Mouse (Mus musculus): ENCODE measurements around the gene Usp25.

Gene Usp25

DNA sequence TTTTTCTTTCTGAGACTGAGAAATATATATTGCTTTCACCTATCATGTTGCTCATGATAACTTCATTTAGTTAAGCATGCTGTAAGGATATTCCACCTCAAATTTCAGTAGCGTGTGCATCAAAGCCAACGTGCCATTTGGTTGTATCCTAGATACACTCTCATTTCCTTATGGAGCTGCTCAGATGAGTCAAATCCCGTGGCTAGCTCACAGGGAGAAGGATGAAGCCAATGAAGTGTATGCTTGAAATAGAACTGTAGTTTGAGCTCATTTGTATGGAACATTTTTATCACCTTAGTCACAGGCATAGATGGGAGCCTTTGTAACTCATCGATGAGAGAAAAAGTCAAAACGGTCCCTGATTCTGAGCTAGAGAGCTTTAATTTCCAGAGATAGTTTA lies 20.8 kb downstream of the Usp25 start:
- DNase-seq (ENCODE audit: low read depth, low spot score) = no peak

GRCm38 (mm10) chr16:77034751-77035150 lies 21.2 kb downstream of the Usp25 start:
- DNase-seq (ENCODE audit: low read depth, low spot score) = no peak

- no peak for DNase-seq (ENCODE audit: low read depth, low spot score)
Observed at GRCm38 (mm10) chr16:77041573-77041972, 28.1 kb downstream of the Usp25 start.

- DNase-seq (ENCODE audit: low read depth, low spot score) = no peak
Observed at GRCm38 (mm10) chr16:77043499-77043898, 30.0 kb downstream of the Usp25 start.

- no peak for DNase-seq (ENCODE audit: low read depth, low spot score)
Observed at GRCm38 (mm10) chr16:77054184-77054583, 40.7 kb downstream of the Usp25 start.

DNA sequence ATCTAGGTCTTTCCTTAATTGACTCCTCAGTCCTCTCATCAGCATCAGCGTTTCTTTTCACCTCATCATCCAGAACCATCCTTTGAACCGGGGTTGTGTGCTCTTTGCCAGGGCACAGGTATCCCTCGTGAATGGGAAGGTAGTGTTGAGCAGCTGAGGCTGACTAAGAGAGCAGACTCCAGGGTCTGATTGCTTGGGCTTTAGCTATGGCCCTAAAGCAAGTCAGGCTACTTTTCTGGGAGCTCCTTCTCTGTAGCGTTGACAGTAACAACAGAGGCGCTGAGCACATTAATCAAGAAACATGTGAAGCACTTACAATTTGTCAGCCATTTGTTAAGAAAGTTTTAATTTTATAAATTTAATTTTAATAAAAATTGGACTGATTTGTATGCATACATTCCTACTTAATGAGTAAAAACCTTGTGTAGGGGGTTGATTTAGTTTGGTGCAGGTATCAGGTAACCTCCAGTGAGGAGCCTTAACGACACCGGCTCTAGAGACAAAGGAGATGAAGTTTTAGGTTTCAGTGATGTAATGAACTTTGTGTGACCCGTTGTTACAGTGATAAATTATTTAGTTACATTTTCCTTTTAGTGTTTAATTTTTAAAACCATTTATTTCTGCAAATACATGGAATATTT lies 42.1 kb downstream of the Usp25 start:
- DNase-seq (ENCODE audit: low read depth, low spot score) = no peak

GRCm38 (mm10) chr16:77056160-77056520 lies 42.6 kb downstream of the Usp25 start:
- no peak for DNase-seq (ENCODE audit: low read depth, low spot score)

DNA sequence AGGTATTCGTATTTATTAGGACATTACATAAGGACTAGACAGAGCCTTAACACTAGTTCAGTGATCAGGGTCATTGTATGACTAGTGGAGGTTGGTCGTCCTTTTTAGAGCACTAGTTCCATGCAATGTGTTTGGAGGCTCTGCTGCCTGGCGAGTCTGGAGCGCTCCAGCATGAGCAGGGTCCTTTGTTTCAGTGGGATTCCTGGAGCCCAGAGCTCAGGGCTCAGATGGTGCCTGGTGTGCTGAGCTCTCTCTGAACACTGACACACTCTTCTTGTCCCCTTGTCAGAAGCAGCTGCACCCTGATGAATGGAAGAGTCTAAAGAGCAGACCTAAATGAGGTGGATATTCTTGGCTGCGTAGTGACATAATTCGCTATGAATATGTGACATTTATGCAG lies 45.1 kb downstream of the Usp25 start:
- DNase-seq (ENCODE audit: low read depth, low spot score) = no peak

DNA sequence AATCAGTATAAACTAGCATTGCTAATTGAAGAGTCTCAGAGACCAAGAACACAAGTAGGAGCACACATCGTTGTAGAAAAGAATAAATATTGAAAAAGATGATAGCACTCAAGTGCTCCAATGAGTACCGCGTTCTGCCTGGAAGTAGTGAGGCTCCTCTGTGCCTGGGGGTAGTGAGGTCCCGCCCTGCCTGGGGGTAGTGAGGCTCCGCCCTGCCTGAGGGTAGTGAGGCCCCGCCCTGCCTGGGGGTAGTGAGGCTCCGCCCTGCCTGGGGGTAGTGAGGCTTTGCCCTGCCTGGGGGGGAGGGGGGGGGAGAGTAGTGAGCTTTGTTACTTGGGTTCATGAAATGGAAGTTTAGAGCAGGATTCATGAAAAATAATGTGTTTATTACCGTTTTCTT lies 46.7 kb downstream of the Usp25 start:
- DNase-seq (ENCODE audit: low read depth, low spot score) = no peak

GRCm38 (mm10) chr16:77063916-77064315 lies 50.4 kb downstream of the Usp25 start:
- DNase-seq (ENCODE audit: low read depth, low spot score) = no peak

GRCm38 (mm10) chr16:77076954-77077735 lies 63.6 kb downstream of the Usp25 start:
- DNase-seq (ENCODE audit: low read depth, low spot score) = no peak

DNA sequence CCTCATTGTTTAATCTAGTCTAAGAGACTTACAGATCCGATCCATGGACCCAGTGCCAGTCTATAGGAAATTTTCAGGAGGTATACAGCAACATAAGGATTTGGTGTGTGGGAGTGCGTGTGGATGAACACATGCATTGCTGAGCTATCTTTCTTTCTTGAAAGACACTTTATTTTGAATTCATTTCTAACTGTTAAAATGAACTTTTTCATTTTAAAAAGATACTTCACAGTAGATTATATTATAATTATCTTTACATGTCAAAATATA lies 64.2 kb downstream of the Usp25 start:
- no peak for DNase-seq (ENCODE audit: low read depth, low spot score)

- DNase-seq (ENCODE audit: low read depth, low spot score) = no peak
Observed at GRCm38 (mm10) chr16:77084071-77084470, 70.6 kb downstream of the Usp25 start.

DNA sequence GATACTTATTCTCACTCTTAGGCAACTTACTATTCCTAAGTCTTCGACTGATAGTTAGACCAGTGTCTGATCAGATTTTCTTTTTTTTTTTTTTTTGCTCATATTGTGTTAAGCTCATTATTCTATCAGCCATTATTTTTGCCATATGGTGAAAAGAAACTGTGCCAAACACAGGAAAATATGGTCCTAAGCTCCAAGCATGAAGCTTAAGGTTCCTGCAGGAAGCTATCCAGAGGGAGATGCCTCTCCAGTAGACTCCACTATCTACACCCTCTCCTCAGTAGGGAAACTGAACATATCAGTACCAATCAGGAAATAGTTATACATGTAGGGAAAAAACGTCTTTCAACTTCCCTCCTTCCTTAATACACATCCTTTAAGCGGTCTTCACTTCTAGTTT lies 76.3 kb downstream of the Usp25 start:
- no peak for DNase-seq (ENCODE audit: low read depth, low spot score)

GRCm38 (mm10) chr16:77093526-77093925 lies 80.0 kb downstream of the Usp25 start:
- no peak for DNase-seq (ENCODE audit: low read depth, low spot score)

- no peak for DNase-seq (ENCODE audit: low read depth, low spot score)
Observed at GRCm38 (mm10) chr16:77095017-77095551, 81.6 kb downstream of the Usp25 start.

DNA sequence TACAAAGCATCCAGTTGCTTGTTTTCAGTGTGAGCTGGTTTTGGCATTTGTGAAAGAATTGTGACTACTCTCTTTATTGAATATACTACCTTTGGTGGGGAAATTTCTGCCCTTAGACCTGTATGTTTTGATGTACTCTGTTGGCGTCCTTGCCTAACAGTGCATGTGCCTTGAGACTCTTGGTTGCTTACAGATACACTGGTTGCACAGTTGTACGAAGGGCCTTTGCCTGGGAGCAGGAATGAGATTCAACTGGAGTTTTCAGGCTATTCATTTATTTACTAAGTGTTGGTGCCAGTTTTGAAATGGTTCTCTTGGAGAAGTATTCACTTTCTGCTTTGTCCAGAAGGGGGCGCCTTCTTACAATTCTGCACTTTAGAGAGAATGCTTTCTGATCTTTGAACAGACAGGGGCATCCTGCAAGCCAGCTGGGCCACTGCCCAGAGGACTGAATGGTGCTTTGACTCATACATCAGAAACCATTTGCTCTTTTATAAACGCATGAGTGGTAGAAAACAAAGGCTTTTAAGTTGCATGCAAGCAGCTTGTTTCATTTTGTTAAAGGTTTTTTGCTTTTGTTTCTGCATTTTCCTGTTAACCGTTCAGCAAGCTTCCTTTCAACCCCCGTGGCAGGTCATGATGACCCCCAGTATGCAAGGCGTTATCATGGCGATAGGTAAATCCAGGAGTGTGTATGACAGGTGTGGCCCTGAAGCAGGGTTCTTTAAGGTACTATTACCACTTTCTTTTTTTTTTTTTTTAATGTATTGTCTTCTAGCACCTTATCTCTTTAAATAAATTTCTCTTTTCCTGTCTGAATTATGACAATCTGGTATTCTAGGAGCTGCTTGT lies 85.7 kb downstream of the Usp25 start:
- no peak for DNase-seq (ENCODE audit: low read depth, low spot score)

- DNase-seq (ENCODE audit: low read depth, low spot score) = no peak
Observed at GRCm38 (mm10) chr16:77103637-77104264, 90.2 kb downstream of the Usp25 start.

DNA sequence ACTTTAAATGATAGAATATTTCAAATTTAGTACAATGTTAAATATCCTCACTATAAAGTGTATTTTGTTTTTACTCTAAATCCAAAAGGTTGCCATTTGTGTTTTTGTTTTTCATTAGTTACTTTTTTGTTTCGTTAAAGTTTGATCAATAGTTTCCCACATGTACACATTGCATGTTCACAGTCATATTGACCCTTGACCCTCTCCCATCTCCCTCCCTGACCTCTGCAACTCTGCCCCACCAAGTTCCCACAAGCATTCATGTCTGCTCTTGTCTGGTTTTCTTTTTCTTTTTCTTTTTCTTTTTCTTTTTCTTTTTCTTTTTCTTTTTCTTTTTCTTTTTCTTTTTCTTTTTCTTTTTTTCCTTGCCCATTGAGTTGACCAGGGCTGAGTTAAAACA lies 97.8 kb downstream of the Usp25 start:
- DNase-seq (ENCODE audit: low read depth, low spot score) = no peak

DNA sequence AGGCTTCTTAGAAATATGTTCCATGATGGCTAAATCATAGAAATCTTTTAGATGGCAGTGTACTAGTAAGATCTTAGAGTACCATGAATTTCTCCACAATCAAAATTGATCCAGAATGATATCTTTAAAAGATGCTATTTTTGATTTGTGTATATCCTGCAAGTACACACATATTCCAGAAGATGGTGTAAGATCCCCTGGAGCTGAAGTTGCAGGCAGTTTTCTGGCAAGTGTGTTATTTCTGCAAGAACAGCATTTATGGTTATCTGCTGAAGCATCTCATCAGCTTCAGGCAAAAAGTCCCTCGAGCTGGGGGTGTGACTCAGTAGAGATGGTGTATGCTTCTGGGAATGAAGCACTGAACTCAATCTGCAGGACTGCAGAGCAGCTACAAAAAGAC lies 112.4 kb downstream of the Usp25 start:
- DNase-seq (ENCODE audit: low read depth, low spot score) = no peak

GRCm38 (mm10) chr16:77128683-77129082 lies 115.2 kb downstream of the Usp25 start:
- no peak for DNase-seq (ENCODE audit: low read depth, low spot score)

GRCm38 (mm10) chr16:77133055-77133454 lies 119.5 kb downstream of the Usp25 start:
- no peak for DNase-seq (ENCODE audit: low read depth, low spot score)

Data from WW6 (cell line).